Mouse (Mus musculus) urinary bladder, postnatal 14 days (tissue): Measurements from ENCODE around the gene Kctd3.
"Not testable (repeated sequence)": the region's sequence is repeated elsewhere in the genome, so short reads cannot be mapped to it uniquely, and the experiment has no call there.

Experiments
- DNase-seq: peaks from one replicate; pipeline ENCODE4 v3.0.0; 2021; ENCODE audit warnings: low spot score

Kctd3 gene

GRCm38 (mm10) chr1:189007239-189007979, at the start of gene Kctd3:
TSS of gene Kctd3 (minus strand) at chr1:189007841.
- DNase-seq = peak; percentile 99

DNA sequence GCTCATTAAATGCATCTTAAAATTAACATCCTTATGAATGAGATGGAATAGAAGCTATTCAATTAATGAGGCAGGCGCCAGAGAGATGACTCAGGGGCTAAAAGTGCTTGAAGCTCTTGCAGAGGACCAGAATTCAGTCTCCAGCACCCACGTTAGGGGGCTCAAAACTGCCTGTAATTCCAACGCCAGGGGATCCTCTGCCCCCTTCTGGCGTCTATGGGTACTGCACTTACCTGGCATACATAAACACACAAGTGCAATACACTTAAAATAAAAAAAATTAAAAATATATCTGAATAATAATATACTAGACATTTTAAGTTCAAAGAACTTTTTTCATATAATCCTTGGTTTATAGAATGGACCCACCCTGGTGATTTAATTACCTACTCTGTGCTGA, 49.8 kb upstream of the Kctd3 start:
- DNase-seq = no peak

GRCm38 (mm10) chr1:189055933-189056332, 48.3 kb upstream of the Kctd3 start:
- no peak for DNase-seq

- no peak for DNase-seq
Measured at GRCm38 (mm10) chr1:189054941-189055551, 47.4 kb upstream of the Kctd3 start.

DNA sequence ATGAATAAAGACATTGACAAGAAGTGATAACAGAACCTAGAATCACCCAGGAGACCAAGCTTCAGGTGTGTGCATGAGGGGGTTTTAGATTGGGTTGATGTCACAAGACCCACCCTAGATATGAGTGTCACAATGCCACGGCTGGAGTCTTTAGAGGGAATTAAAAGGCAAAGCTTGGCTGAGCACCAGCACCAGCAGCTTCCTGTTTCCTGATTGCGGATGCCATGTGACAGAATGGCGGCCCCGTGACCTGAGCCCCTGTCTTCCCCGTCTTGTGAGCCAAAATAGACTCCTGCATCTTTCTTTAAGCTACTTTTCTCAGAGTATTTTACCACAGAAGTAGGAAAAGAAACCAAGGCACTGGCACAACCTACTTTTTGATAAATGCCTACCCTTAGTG, 46.5 kb upstream of the Kctd3 start:
- no peak for DNase-seq

- no peak for DNase-seq
Measured at GRCm38 (mm10) chr1:189052189-189052588, 44.5 kb upstream of the Kctd3 start.

GRCm38 (mm10) chr1:189050122-189050521, 42.5 kb upstream of the Kctd3 start:
- no peak for DNase-seq

- no peak for DNase-seq
Measured at GRCm38 (mm10) chr1:189048331-189048730, 40.7 kb upstream of the Kctd3 start.

DNA sequence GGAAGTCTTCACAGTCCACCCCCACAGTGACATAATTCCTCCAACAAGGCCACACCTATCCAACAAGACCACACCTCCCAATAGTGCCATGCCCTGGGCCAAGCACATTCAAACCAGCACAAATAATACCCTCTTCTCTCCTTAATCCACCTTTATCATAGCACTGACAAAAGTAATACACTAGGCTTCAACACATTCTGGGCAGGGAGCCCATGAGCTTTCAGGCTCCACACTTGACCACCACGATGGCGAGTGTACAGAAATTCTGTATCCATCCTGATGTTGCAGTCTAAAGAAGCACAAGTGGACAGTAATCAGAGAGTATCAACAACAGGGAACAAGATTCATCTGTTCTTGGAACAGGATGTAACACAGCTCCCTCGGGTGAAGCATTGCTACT, 40.3 kb upstream of the Kctd3 start:
- DNase-seq = no peak

DNA sequence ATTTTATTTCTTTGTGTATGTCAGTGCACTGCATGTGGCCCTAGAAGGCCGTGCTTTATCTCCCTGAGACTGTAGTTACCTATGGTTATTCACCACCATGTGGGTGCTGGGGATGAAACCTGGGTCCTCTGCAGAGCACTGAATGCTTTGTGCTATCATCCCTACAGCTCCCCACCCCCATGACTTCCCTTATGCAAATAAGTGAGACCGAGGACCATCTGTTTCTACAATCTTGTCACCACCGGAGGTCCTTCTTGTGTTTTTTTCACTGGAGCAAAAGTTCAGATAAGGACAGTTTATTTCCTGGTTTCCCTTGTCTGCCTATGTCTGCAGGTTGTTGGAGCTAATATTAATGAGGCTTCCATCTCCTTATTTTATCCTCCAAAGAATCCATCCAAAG, 39.2 kb upstream of the Kctd3 start:
- DNase-seq = no peak

DNA sequence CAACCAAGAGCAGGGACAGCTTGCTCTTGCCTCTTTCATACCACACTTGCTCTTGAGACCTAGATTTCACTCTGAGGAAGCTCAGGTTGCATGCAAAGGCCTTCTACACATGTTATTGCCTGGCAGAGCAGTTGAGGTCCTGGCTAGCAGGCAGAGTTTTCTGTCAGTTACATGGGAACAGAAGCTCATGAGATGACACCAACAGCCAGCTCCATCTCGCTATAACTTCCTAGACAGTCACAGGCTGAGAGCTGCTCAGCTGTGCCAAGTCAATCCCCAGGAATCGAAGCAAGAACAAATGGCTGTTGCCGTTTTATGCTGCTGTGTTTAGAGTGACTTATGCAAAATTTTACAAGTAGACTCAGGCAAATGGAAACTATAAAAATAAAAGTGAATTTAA, 38.7 kb upstream of the Kctd3 start:
- no peak for DNase-seq

DNA sequence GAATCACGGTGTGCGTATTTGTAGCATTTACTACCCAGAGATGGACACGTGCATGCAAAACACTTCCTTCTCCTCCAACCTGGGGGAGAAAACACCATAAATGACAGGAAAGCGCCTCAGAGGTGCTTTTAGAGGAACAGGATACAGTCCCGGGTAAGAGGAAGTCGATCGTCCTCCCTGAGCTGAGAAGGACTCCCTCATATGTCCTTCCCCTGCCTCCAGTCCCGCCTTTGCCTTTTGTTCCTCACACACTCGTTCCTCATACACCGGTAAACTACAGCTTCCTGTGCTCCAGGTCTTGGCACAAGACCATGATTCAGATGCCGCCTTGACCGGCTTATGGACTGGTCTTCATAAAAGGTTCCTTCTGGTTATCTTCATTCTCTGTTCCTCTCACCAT, 33.6 kb upstream of the Kctd3 start:
- DNase-seq = no peak

- DNase-seq = no peak
Measured at GRCm38 (mm10) chr1:189039348-189039747, 31.7 kb upstream of the Kctd3 start.

- not testable (repeated sequence) for DNase-seq
Measured at GRCm38 (mm10) chr1:189032817-189033216, 25.2 kb upstream of the Kctd3 start.

DNA sequence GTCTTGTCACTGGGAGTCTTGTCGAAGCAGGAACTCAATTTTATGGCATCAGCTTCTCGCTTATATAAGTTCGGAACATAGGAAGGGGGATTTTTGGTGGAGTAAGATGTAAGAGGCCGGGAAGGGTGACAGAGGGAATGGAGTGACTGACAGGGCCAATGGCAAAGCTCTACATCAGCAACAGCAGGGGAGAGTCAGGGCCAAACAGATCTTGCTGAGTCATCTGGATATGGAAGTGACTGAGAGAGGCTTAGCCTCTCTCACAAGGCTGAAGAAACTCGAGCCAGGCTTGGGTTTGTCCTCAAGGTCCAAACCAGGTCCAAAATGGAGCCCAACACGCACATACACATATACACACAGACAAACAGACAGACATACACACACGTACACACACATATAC, 23.3 kb upstream of the Kctd3 start:
- DNase-seq = no peak

DNA sequence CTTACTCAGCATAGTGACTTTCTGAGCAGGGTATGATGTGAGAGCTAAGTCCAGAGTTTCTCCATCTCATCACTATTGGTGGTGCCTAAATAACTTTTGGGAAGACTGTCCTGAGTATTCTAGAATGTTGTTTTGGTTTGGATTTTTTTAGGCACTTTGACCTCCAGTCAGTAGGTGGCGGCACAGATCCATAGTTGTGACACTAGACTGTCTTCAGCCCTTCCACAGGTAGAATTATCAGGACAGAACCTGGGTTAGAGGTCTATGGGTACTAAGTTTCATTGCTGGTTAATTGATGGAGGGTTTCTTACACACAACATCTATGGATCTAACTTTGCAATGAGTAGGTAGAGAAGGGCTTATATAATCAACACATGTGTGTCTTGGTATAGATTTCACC, 20.6 kb upstream of the Kctd3 start:
- DNase-seq = no peak

- peak; percentile 18 for DNase-seq
Measured at GRCm38 (mm10) chr1:189026885-189027284, 19.2 kb upstream of the Kctd3 start.

- no peak for DNase-seq
Measured at GRCm38 (mm10) chr1:189023701-189024080, 16.1 kb upstream of the Kctd3 start.

DNA sequence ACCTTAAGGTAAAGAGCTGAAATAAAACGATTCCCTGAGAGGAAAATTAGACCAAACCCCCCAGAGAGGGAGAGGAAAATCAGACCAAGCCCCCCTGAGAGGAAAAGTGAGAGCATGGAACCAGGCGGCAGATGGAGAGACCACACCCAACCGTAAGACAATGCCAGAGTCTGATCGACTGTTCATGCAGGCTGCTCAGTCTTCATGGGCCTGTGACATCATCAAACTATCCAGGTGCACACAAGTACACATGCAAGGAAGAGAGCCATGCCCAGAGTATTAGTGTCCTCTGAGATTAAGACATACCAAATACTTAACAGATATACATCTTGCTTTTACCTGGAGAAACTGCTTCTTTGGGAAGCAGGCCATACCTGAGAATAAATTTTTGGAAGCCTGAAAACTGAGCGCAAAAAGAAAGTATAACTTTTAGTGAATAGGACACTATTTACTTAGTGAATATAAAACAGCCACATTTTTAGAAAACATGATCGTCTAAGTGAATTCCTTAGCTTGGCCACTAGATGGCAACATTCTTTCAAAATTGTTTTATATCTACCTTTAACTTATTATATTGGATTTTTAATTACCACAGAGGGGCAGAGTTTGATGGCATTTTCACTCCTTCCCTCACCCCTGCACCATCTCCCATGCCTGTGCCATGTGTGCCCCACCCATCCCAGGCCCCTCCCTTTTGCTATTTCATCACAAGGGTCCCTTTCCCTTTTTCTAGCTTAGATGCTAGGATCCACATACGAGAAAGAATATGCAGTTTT, 15.5 kb upstream of the Kctd3 start:
- no peak for DNase-seq

DNA sequence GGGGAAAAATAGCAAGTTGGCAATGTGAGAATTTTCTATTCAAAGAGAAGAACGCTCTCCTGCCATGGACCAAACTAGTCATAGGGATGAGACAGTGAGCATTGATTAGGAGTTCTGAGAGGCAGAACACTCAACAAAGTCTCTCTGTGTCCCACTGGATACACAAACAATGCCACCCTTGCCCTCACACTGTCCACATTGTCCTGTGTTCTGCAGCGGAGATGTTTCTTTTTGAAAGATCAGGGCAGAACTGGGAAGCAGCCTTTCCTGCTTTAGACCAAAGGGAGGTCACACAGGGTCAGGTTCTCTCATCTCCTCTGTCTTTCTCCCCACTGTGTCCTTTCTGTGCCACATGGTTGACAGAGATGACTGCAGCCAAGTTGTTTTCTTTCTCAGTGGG, 7.7 kb upstream of the Kctd3 start:
- DNase-seq = no peak

GRCm38 (mm10) chr1:189013587-189013921, 5.9 kb upstream of the Kctd3 start:
- DNase-seq = no peak

DNA sequence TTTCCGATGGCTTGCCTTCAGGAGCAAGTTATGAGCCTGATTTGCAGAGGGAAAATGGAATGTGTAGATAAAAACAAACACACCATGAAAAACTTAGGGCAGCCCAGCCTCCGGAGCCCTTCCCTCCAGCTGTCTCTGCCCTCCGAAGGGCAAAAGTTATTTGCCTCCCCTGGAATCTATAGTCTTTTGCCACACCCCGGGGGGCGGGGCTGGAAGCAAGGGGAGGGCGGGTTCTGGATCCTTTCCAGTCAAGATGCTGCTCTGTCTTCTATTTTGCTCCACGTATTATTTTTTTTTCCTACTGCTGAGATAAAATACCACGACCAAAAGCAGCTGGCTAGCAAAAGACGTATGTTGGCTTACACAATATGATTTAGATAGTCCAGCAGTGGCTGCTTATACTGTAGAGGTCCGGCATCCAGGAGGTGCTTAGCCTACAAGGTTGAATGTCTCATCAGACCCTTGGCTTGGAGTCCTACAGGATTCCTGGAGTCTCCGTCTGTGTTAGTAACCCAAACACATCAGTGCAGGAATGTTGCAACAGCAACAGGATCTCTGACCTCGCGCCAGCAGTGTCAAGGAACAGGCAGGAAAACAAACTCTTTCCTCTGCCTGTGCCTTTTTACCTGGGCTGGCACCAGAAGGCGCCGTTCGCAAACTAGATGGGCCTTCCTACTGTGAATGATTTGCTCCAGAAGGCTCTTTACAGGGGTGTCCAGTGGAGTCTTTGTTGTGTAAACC, 5.4 kb upstream of the Kctd3 start:
- DNase-seq = peak; percentile 29

DNA sequence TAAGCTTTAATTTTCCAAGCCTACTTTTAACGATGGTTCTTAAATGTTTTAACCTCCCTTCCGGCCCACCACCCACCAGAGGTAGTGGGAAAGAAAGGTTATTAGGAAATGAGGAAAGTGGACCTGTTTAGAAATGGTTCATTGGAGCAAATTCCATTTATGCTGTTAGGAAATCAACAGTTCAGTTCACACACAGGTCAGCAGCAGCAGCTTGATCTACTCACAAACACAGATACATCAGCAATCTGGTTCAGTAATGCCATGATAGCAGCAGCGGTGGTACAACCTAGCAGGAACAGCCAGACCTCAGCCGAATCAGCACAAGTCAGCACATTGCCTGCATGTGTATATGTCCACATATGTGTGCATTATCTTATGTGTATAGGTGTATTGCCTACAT, 3.0 kb upstream of the Kctd3 start:
- DNase-seq = no peak
